In genomic region chr5:114351490-114351889, GRCm38 (mm10) we compare ENCODE assay signal across 16 mouse cellular contexts. TPM values are rescaled to one million over a fixed set of nuclear protein-coding genes. Genes with fewer than 3 reads are reported as not detected.
DNase-seq lines count a peak whose midpoint lies in the region; ATAC-seq and TF ChIP-seq lines count a peak whose summit lies in the region.
"Had no signal": no experiment of that assay in that cellular context is flagged by ENCODE, and none has a peak within 500 bp of the region (broad histone marks: within the 10 kb centered on the region; RNA-seq: fewer than 3 reads in every experiment).

No protein-coding gene starts in this region.

- H3K4me1 ChIP-seq in liver, adult 2 months (ENCODE audit: control insufficient read depth, insufficient read depth, low read length): no peaks in the 10 kb centered on the region
- peaks cover 3% of the 10 kb centered on the region; the same call in 1 of the 2 replicates for H3K4me1 ChIP-seq in liver, embryonic 12.5 days
- no peaks in the 10 kb centered on the region for H3K4me1 ChIP-seq in ES-Bruce4 (ENCODE audit: control insufficient read depth, insufficient read depth, low read length)
- H3K4me1 ChIP-seq in embryonic fibroblast, embryonic 13.5 days (ENCODE audit: control insufficient read depth, insufficient read depth, low read length): no peaks in the 10 kb centered on the region
- H3K4me1 ChIP-seq: midbrain, embryonic 15.5 days; neural tube, embryonic 12.5 days had no signal

- no peak for TF ChIP-seq EP300 in ES-Bruce4 (IDR thresholded peaks at IDR 0.05; ENCODE audit: insufficient read depth, low read depth, low read length)

- no peaks in the 10 kb centered on the region for H3K9me3 ChIP-seq in liver, embryonic 12.5 days (replicated peaks)
- H3K9me3 ChIP-seq in ES-Bruce4 (replicated peaks; ENCODE audit: control insufficient read depth, insufficient read depth, low read length, poor library complexity, severe bottlenecking): no peaks in the 10 kb centered on the region
- H3K9me3 ChIP-seq: embryonic facial prominence, embryonic 10.5 days; hindbrain, embryonic 13.5 days; limb, embryonic 13.5 days; midbrain, embryonic 15.5 days; neural tube, embryonic 12.5 days had no signal

- TF ChIP-seq CTCF in liver, adult 2 months (IDR thresholded peaks at IDR 0.05; ENCODE audit: low read depth, low read length): peak; percentile 30; the same call in 1 of the 2 replicates
- TF ChIP-seq CTCF in ES-Bruce4 (IDR thresholded peaks at IDR 0.05; ENCODE audit: low read depth, low read length): peak; percentile 66
- TF ChIP-seq CTCF in embryonic fibroblast, embryonic 13.5 days (IDR thresholded peaks at IDR 0.05; ENCODE audit: borderline replicate concordance, insufficient read depth, low read length): peak; percentile 12; the same call in 1 of the 2 replicates

- TF ChIP-seq POLR2A in liver, adult 2 months (IDR thresholded peaks at IDR 0.05; ENCODE audit: extremely low read depth, insufficient read depth, low read length): no peak
- no peak for TF ChIP-seq POLR2A in ES-Bruce4 (IDR thresholded peaks at IDR 0.05; ENCODE audit: insufficient read depth, low read length)
- no peak for TF ChIP-seq POLR2A in embryonic fibroblast, embryonic 13.5 days (IDR thresholded peaks at IDR 0.05; ENCODE audit: low read depth, low read length)

- H3K27me3 ChIP-seq in liver, adult 2 months (ENCODE audit: control insufficient read depth, insufficient read depth, low read length): no peaks in the 10 kb centered on the region
- H3K27me3 ChIP-seq in liver, embryonic 12.5 days (replicated peaks): peaks cover 5% of the 10 kb centered on the region; the same call in 1 of the 2 replicates
- no peaks in the 10 kb centered on the region for H3K27me3 ChIP-seq in ES-Bruce4 (ENCODE audit: control insufficient read depth, insufficient read depth, low read length, poor library complexity, severe bottlenecking)
- H3K27me3 ChIP-seq: limb, embryonic 13.5 days; midbrain, embryonic 15.5 days; neural tube, embryonic 12.5 days had no signal

- 61% methylated on average over 10 of the region's 10 CpGs for whole genome bisulfite sequencing in liver, adult 2 months
- WGBS in liver, embryonic 12.5 days (ENCODE audit: insufficient replicate concordance): 42% methylated on average over 10 of the region's 10 CpGs

- no peak overlapping the region for H3K9ac ChIP-seq in liver, adult 2 months (ENCODE audit: low read depth, low read length)
- H3K9ac ChIP-seq in liver, embryonic 12.5 days: no peak overlapping the region
- H3K9ac ChIP-seq in ES-Bruce4 (ENCODE audit: low read depth, poor library complexity, severe bottlenecking): no peak overlapping the region
- H3K9ac ChIP-seq: hindbrain, embryonic 13.5 days; limb, embryonic 13.5 days; midbrain, embryonic 15.5 days; neural tube, embryonic 12.5 days had no signal

- no peaks in the 10 kb centered on the region for H3K79me2 ChIP-seq in liver, adult 2 months (ENCODE audit: control insufficient read depth, insufficient read depth, low read length)

- no peak overlapping the region for H3K4me3 ChIP-seq in liver, adult 2 months (ENCODE audit: insufficient read depth, low read depth, low read length)
- no peak overlapping the region for H3K4me3 ChIP-seq in liver, embryonic 12.5 days
- no peak overlapping the region for H3K4me3 ChIP-seq in ES-Bruce4 (ENCODE audit: low read depth, low read length)
- no peak overlapping the region for H3K4me3 ChIP-seq in embryonic fibroblast, embryonic 13.5 days (ENCODE audit: insufficient read depth, low read length)
- H3K4me3 ChIP-seq: embryonic facial prominence, embryonic 10.5 days; hindbrain, embryonic 13.5 days; left cerebral cortex, adult 2 months; limb, embryonic 13.5 days; midbrain, embryonic 15.5 days; neural tube, embryonic 12.5 days had no signal

- H3K4me2 ChIP-seq in liver, embryonic 12.5 days: no peak overlapping the region
- H3K4me2 ChIP-seq: hindbrain, embryonic 13.5 days; limb, embryonic 13.5 days; midbrain, embryonic 15.5 days; neural tube, embryonic 12.5 days had no signal

- no peak for DNase-seq in liver, adult 2 months (ENCODE audit: extremely low read depth, low read depth, low spot score)
- DNase-seq in A20 (ENCODE audit: low read depth, low spot score): peak; percentile 38
- no peak for DNase-seq in right cerebral cortex, postnatal 36 days (ENCODE audit: low spot score in 2 of 2)
- no peak for DNase-seq in ovary, postnatal 10 days (ENCODE audit: low spot score)
- DNase-seq: cerebellum, adult 8-10 months; gastrocnemius, postnatal 36 days; kidney, adult 8-10 months had no signal

- H3K36me3 ChIP-seq in liver, adult 2 months (ENCODE audit: control insufficient read depth, insufficient read depth, low read length): no peaks in the 10 kb centered on the region
- H3K36me3 ChIP-seq in liver, embryonic 12.5 days: no peaks in the 10 kb centered on the region
- H3K36me3 ChIP-seq in ES-Bruce4 (ENCODE audit: control insufficient read depth, insufficient read depth, low read length, poor library complexity, severe bottlenecking): no peaks in the 10 kb centered on the region
- H3K36me3 ChIP-seq: embryonic facial prominence, embryonic 10.5 days; hindbrain, embryonic 13.5 days; limb, embryonic 13.5 days; midbrain, embryonic 15.5 days; neural tube, embryonic 12.5 days had no signal

- ATAC-seq in liver, embryonic 12.5 days: no peak
- ATAC-seq: midbrain, embryonic 15.5 days had no signal

- H3K27ac ChIP-seq in liver, adult 2 months (replicated peaks; ENCODE audit: insufficient read depth, low read depth, low read length): no peak overlapping the region
- no peak overlapping the region for H3K27ac ChIP-seq in liver, embryonic 12.5 days
- H3K27ac ChIP-seq in ES-Bruce4 (ENCODE audit: insufficient read depth, low read length): no peak overlapping the region
- H3K27ac ChIP-seq in embryonic fibroblast, embryonic 13.5 days (ENCODE audit: insufficient read depth, low read length): no peak overlapping the region
- H3K27ac ChIP-seq: embryonic facial prominence, embryonic 10.5 days; hindbrain, embryonic 13.5 days; left cerebral cortex, adult 2 months; limb, embryonic 13.5 days; midbrain, embryonic 15.5 days; neural tube, embryonic 12.5 days had no signal

RNA-seq across cellular contexts. Expression of gene Kctd10, which starts 28.8 kb away (rescaled TPM):
- total RNA-seq in liver, adult 2 months (2014; rRNA removed): 11.4 and 12.8 TPM in 2 replicates
- polyA plus RNA-seq in liver, adult 2 months (2012; rRNA removed): 14.4 and 15.1 TPM in 2 replicates
- polyA plus RNA-seq in liver, embryonic 12.5 days (2016; fragmentation: Nextera tagmentation; extraction: Ambion mirVana): 35.5 and 36.2 TPM in 2 replicates
- 60.4 and 64.6 TPM in 2 replicates for polyA plus RNA-seq in ES-Bruce4 (2011; ENCODE audit: insufficient read depth, insufficient read length, low read depth, missing spikeins)
- polyA plus RNA-seq in embryonic fibroblast, embryonic 13.5 days (2011; ENCODE audit: insufficient read length, low read depth, missing spikeins): 165 and 206 TPM in 2 replicates

RNA-seq across cellular contexts. Expression of gene Ube3b, which starts 28.9 kb away (rescaled TPM):
- total RNA-seq in liver, adult 2 months (2014; rRNA removed): 15.8 and 21.2 TPM in 2 replicates
- polyA plus RNA-seq in liver, adult 2 months (2012; rRNA removed): 46.2 and 52.3 TPM in 2 replicates
- 25.0 and 26.5 TPM in 2 replicates for polyA plus RNA-seq in liver, embryonic 12.5 days (2016; fragmentation: Nextera tagmentation; extraction: Ambion mirVana)
- 39.2 and 43.0 TPM in 2 replicates for polyA plus RNA-seq in ES-Bruce4 (2011; ENCODE audit: insufficient read depth, insufficient read length, low read depth, missing spikeins)
- 45.5 and 45.7 TPM in 2 replicates for polyA plus RNA-seq in embryonic fibroblast, embryonic 13.5 days (2011; ENCODE audit: insufficient read length, low read depth, missing spikeins)

Comparison
In these comparisons a context has a peak if more than half of its experiments do, and no peak if none do; other contexts are left out.
1. CTCF ChIP-seq: peak in every context shown above with its lines; median percentile 66 in ES-Bruce4; 30 in liver, adult 2 months; 12 in embryonic fibroblast, embryonic 13.5 days.